Mouse (Mus musculus): Measurements from ENCODE around the gene Olfr1508.
"Not testable (repeated sequence)": the region's sequence is repeated elsewhere in the genome, so short reads cannot be mapped to it uniquely, and the experiment has no call there.

Gene Olfr1508

GRCm38 (mm10) chr14:52467395-52467794 lies at the start of gene Olfr1508:
Gene Olfr1508 (minus strand): TSS chr14:52467495.
- in situ Hi-C loops (cut with MboI, MseI) = no loop called here

GRCm38 (mm10) chr14:52495516-52495915 lies 28.2 kb upstream of the Olfr1508 start, which contains the start of gene Olfr1507:
Gene Olfr1507 (minus strand): TSS chr14:52495749.
- in situ Hi-C loops (cut with MboI, MseI) = no loop called here

GRCm38 (mm10) chr14:52465738-52466137 lies 1.6 kb downstream of the Olfr1508 start:
- in situ Hi-C loops (cut with MboI, MseI) = no loop called here

DNA sequence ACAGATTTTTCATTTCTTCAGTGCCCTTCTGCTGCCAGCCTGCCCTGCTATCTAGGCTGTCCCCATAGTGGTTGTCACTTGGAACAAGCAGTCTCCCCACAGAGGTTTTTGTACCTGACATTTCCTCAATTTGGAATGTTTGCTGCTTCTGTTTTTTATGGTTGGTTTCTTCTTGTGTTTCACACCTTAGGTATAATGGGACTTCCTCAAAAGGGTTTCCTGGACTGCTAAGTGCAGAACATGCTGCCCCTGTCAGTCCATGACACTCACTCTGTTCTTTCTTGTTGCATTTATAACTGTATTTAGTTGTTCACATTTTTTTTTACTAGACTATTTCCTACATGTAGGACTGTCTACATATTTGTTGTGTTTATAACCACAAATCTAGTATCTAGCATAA lies 5.4 kb downstream of the Olfr1508 start:
- in situ Hi-C loops (cut with MboI, MseI) = no loop called here

DNA sequence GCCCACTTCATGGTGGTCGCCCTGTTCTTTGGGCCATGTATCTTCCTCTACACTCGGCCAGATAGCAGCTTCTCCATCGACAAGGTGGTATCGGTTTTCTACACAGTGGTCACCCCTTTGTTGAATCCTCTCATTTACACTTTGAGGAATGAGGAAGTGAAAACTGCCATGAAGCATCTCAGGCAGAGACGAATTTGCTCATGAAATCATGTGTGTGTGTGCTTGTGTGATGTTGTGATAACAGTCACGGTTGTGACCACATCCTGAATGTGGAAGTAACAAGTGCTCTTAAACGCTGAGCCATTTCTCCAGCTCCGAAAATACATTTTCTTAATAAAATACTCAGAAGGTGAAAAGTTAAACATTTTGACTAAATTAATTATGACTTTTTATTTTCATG lies 16.2 kb downstream of the Olfr1508 start:
- in situ Hi-C loops (cut with MboI, MseI) = no loop called here

GRCm38 (mm10) chr14:52442690-52443089 lies 24.6 kb downstream of the Olfr1508 start, which contains the start of gene Olfr1509:
Gene Olfr1509 (plus strand): TSS chr14:52442990.
- in situ Hi-C loops (cut with MboI, MseI) = no loop called here

DNA sequence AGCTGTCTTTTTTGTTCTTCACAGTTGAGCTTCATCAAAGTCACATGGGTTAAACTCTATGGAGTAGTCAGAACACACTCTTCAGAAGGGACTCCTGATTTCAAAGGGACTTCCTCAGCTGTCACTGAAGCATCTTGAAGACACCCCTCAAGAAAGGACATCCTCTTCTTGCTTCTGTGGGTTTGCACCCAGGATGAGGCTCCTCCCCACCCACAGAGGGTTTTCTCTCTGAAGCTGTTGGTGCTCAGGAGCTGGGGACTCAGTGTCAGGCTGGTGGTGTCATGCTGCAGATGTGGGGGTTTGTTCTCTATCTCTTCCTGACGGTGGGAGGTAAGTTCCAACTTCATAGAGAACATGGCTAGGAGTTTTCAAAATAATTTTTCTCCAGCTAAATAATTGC lies 39.6 kb downstream of the Olfr1508 start:
- in situ Hi-C loops (cut with MboI, MseI) = no loop called here

DNA sequence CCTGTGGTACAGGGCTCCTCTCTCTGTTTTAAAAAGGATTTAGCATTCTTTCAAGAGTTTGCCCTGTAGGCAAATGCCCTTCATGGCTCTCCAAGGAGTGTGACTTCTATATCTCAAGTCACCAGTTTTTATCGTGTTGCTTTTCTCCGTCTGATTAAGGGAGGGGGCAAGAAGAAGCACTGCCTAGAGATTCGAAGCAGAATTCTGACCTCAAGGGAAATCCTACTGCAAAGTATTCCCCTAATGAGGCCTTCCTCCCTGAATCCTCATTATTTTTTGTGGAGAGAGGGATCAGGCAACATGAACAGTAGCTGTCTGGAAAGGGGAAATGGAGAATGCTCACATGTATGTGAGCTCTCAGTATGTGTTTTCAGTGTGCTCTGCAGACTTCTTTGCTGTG lies 53.0 kb downstream of the Olfr1508 start, which contains the start of gene Olfr1510:
Gene Olfr1510 (minus strand): TSS at position 101 of the 400 bp plus-strand sequence.
- in situ Hi-C loops (cut with MboI, MseI) = no loop called here

GRCm38 (mm10) chr14:52410142-52410919 lies 57.0 kb downstream of the Olfr1508 start:
- in situ Hi-C loops (cut with MboI, MseI) = not testable (repeated sequence)
